Mouse (Mus musculus): ENCODE measurements around the gene Pla2g3. TPM values are rescaled to one million over a fixed set of nuclear protein-coding genes. Genes with fewer than 3 reads are reported as not detected.

Gene Pla2g3
- total RNA-seq (2014; rRNA removed; ENCODE audit: low replicate concordance) (0.08 and 0.19 TPM in 2 replicates), polyA plus RNA-seq (2015; fragmentation: Nextera tagmentation; extraction: Ambion mirVana) (0.10 and 0.11 TPM in 2 replicates)

DNA sequence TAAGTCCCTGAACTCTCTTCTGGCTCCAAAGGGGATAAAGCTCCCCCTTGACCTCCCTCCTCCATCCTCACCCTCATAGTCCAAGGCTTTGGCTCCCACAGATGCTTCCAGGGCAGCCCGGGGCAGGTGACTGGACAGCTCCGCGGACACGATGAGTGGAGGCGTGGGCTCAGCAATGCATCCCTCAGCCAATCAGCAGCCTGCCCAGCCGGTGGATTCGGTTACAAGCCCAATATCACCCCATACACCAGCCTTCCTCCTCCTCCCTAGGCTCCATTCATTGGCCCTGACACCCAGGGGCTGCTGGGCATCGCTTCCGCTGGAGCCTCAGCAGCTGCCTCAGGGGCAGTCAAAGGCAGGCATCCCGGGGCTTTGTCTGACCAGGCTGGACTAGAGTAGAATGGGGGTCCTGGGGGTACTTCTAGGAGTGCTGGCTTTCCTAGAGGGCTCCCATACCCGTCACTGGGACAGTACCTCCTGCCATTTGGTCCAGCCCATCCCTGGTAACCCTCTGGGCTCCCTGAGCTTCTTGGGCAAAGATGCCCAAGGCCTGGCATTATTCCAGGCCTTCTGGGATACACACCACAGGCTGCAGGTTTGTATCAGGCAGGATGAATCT, at the start of gene Pla2g3:
Gene Pla2g3, plus strand, starts transcription at position 333 of the 619 bp plus-strand sequence.
- peak; percentile 24; the same call in 1 of the 2 replicates for ATAC-seq (ENCODE audit: insufficient read depth, low read depth)
- TF ChIP-seq CTCF (IDR thresholded peaks at IDR 0.05; ENCODE audit: low read depth) (no peak), EP300 (IDR thresholded peaks at IDR 0.05; ENCODE audit: low read depth) (no peak)
- Histone ChIP-seq H3K4me2 (ENCODE audit: low read depth, low read length) (no peak within 1 kb of the TSS), H3K27me3 (ENCODE audit: control insufficient read depth, insufficient read depth, low read length) (no peaks in the 10 kb centered on the region), H3K9ac (replicated peaks; ENCODE audit: low read depth, low read length) (no peak within 1 kb of the TSS), H3K27ac (ENCODE audit: low read depth) (no peak within 1 kb of the TSS), H3K36me3 (replicated peaks; ENCODE audit: control insufficient read depth, insufficient read depth, low read length) (no peaks in the 10 kb centered on the region), H3K4me3 (ENCODE audit: low read depth, low read length) (no peak within 1 kb of the TSS), H3K4me1 (ENCODE audit: control insufficient read depth, insufficient read depth) (no peaks in the 10 kb centered on the region), H3K9me3 (replicated peaks; ENCODE audit: control insufficient read depth, low read length) (no peaks in the 10 kb centered on the region)
- WGBS: 25% methylated on average over 11 of the region's 11 CpGs
- DNase-seq (ENCODE audit: low spot score): no peak

DNA sequence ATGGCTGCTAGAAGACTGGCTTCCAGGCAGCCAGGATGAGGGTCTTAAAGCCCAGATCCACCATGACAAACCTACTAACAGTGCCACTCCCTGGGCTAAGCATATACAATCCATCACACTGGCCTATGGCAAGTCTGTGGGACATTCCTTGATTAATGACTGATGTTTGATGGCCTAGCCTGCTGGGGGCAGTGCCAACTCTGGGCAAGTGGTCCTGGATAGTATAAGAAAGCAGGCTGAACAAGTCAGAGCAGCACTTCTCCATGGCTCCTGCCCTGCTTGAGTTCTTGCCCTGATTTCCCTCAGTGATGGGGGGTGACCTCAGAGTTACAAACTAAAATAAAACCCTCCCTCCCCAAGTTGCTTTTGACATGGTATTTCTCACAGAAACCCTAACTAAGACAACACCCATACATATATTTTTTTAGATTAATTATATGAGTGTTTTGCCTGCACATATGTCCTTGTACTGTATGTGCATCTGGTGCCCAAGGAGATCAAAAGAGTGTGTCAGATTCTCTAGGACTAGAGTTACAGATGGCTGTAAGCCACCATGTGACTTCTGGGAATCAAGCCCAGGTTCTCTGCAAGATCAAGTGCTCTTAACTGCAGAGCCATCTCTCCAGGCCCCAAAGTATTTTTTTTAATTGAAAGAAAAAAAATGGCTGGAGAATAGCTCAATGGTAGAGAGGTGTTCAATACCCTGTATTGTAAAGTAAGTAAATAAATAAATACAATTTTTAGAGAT, 46.2 kb upstream of the Pla2g3 start:
- DNase-seq (ENCODE audit: low spot score): peak; percentile 65
- ATAC-seq (ENCODE audit: insufficient read depth, low read depth): no peak
- H3K27ac ChIP-seq (ENCODE audit: low read depth): peak overlapping the region; percentile 53; the same call in 1 of the 2 replicates

GRCm38 (mm10) chr11:3442677-3443076, 45.4 kb upstream of the Pla2g3 start:
- 57% methylated on average over 4 of the region's 4 CpGs for WGBS
- H3K4me3 ChIP-seq (ENCODE audit: low read depth, low read length): no peak overlapping the region
- H3K36me3 ChIP-seq (replicated peaks; ENCODE audit: control insufficient read depth, insufficient read depth, low read length): 0 out of 2 replicates have a peak, but pooled peaks cover 5% of the 10 kb centered on the region
- no peak for DNase-seq (ENCODE audit: low spot score)
- no peak for TF ChIP-seq CTCF (IDR thresholded peaks at IDR 0.05; ENCODE audit: low read depth)
- TF ChIP-seq EP300 (IDR thresholded peaks at IDR 0.05; ENCODE audit: low read depth): no peak
- H3K4me1 ChIP-seq (ENCODE audit: control insufficient read depth, insufficient read depth): peaks cover 22% of the 10 kb centered on the region
- H3K27me3 ChIP-seq (ENCODE audit: control insufficient read depth, insufficient read depth, low read length): no peaks in the 10 kb centered on the region
- no peaks in the 10 kb centered on the region for H3K9me3 ChIP-seq (replicated peaks; ENCODE audit: control insufficient read depth, low read length)
- no peak overlapping the region for H3K27ac ChIP-seq (ENCODE audit: low read depth)
- H3K9ac ChIP-seq (replicated peaks; ENCODE audit: low read depth, low read length): no peak overlapping the region
- ATAC-seq (ENCODE audit: insufficient read depth, low read depth): no peak
- no peak overlapping the region for H3K4me2 ChIP-seq (ENCODE audit: low read depth, low read length)

More for the DNA sequence above, 46.2 kb upstream of the Pla2g3 start:
- H3K4me1 ChIP-seq (ENCODE audit: control insufficient read depth, insufficient read depth): peaks cover 22% of the 10 kb centered on the region
- no peak overlapping the region for H3K4me2 ChIP-seq (ENCODE audit: low read depth, low read length)
- TF ChIP-seq EP300 (IDR thresholded peaks at IDR 0.05; ENCODE audit: low read depth) (no peak), CTCF (IDR thresholded peaks at IDR 0.05; ENCODE audit: low read depth) (no peak)
- no peaks in the 10 kb centered on the region for H3K9me3 ChIP-seq (replicated peaks; ENCODE audit: control insufficient read depth, low read length)
- H3K4me3 ChIP-seq (ENCODE audit: low read depth, low read length): no peak overlapping the region
- 0 out of 2 replicates have a peak, but pooled peaks cover 6% of the 10 kb centered on the region for H3K36me3 ChIP-seq (replicated peaks; ENCODE audit: control insufficient read depth, insufficient read depth, low read length)
- no peaks in the 10 kb centered on the region for H3K27me3 ChIP-seq (ENCODE audit: control insufficient read depth, insufficient read depth, low read length)
- H3K9ac ChIP-seq (replicated peaks; ENCODE audit: low read depth, low read length): no peak overlapping the region

DNA sequence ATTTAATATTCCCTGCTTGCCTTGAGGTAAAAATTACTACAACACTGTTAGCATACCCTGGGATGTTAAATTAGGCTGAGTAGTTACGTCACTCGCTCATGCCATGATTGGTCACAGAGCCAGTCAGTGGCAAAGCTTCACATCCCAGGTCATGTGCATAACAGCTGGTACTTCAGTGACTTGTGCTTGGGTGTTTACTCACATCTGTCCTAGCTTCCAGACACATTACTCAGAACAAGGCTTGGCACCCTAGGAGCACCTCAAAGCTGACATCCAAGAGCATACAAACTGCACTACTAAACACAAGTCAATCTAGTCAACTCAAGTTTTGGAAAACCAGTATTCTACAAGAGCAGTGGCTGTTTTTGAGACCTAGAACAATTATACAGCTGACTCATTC, 45.0 kb upstream of the Pla2g3 start:
- Histone ChIP-seq H3K9ac (replicated peaks; ENCODE audit: low read depth, low read length) (no peak overlapping the region), H3K4me3 (ENCODE audit: low read depth, low read length) (no peak overlapping the region), H3K4me2 (ENCODE audit: low read depth, low read length) (no peak overlapping the region), H3K36me3 (replicated peaks; ENCODE audit: control insufficient read depth, insufficient read depth, low read length) (0 out of 2 replicates have a peak, but pooled peaks cover 1% of the 10 kb centered on the region), H3K27me3 (ENCODE audit: control insufficient read depth, insufficient read depth, low read length) (no peaks in the 10 kb centered on the region), H3K4me1 (ENCODE audit: control insufficient read depth, insufficient read depth) (peaks cover 22% of the 10 kb centered on the region), H3K9me3 (replicated peaks; ENCODE audit: control insufficient read depth, low read length) (no peaks in the 10 kb centered on the region), H3K27ac (ENCODE audit: low read depth) (no peak overlapping the region)
- ATAC-seq (ENCODE audit: insufficient read depth, low read depth) (no peak), DNase-seq (ENCODE audit: low spot score) (no peak)
- 86% methylated on average over 2 of the region's 2 CpGs for WGBS
- TF ChIP-seq CTCF (IDR thresholded peaks at IDR 0.05; ENCODE audit: low read depth): no peak
- no peak for TF ChIP-seq EP300 (IDR thresholded peaks at IDR 0.05; ENCODE audit: low read depth)

GRCm38 (mm10) chr11:3444875-3445274, 43.2 kb upstream of the Pla2g3 start:
- no peak overlapping the region for H3K9ac ChIP-seq (replicated peaks; ENCODE audit: low read depth, low read length)
- no peak overlapping the region for H3K4me2 ChIP-seq (ENCODE audit: low read depth, low read length)
- no peaks in the 10 kb centered on the region for H3K9me3 ChIP-seq (replicated peaks; ENCODE audit: control insufficient read depth, low read length)
- H3K4me3 ChIP-seq (ENCODE audit: low read depth, low read length): no peak overlapping the region
- ATAC-seq (ENCODE audit: insufficient read depth, low read depth): no peak
- H3K4me1 ChIP-seq (ENCODE audit: control insufficient read depth, insufficient read depth): peaks cover 22% of the 10 kb centered on the region
- no peaks in the 10 kb centered on the region for H3K36me3 ChIP-seq (replicated peaks; ENCODE audit: control insufficient read depth, insufficient read depth, low read length)
- no peaks in the 10 kb centered on the region for H3K27me3 ChIP-seq (ENCODE audit: control insufficient read depth, insufficient read depth, low read length)
- TF ChIP-seq EP300 (IDR thresholded peaks at IDR 0.05; ENCODE audit: low read depth): no peak
- no peak for TF ChIP-seq CTCF (IDR thresholded peaks at IDR 0.05; ENCODE audit: low read depth)
- 38% methylated on average over 8 of the region's 8 CpGs for WGBS
- no peak for DNase-seq (ENCODE audit: low spot score)
- no peak overlapping the region for H3K27ac ChIP-seq (ENCODE audit: low read depth)
